Mouse (Mus musculus) neural tube, embryonic 11.5 days (tissue): Measurements from ENCODE around the gene Ano6. TPM values are rescaled to one million over a fixed set of nuclear protein-coding genes. Genes with fewer than 3 reads are reported as not detected.

Experiments used
- ATAC-seq: fragments of 200-750 bp; cut with Nextera tagmentation; 2 replicates; pipeline ENCODE4 v1.8.0; 2017; ENCODE audit warnings: moderate number of reproducible peaks, mild to moderate bottlenecking, moderate TSS enrichment, moderate library complexity; ENCODE audit not compliant: insufficient read depth, low FRiP score, low TSS enrichment
- DNase-seq: peaks from one replicate; pipeline ENCODE4 v3.0.0-alpha.2; 2015; ENCODE audit warnings: low spot score
- H3K27ac ChIP-seq: fragments of 300-500 bp; sonication (generic); 2 replicates; pipeline ENCODE4 v1.5.1; 2014; ENCODE audit warnings: low read depth, mild to moderate bottlenecking, low read length
- H3K27me3 ChIP-seq: fragments of 300-500 bp; sonication (generic); 2 replicates; pipeline ENCODE4 v1.6.1; 2014; ENCODE audit warnings: mild to moderate bottlenecking, low read length, mixed read lengths; ENCODE audit not compliant: control insufficient read depth, insufficient read depth
- H3K36me3 ChIP-seq: fragments of 300-500 bp; sonication (generic); 2 replicates; pipeline ENCODE4 v1.6.1; 2014; ENCODE audit warnings: mild to moderate bottlenecking, low read length, moderate library complexity, mixed read lengths; ENCODE audit not compliant: control insufficient read depth, insufficient read depth
- H3K4me1 ChIP-seq: fragments of 300-500 bp; sonication (generic); 2 replicates; pipeline ENCODE4 v1.6.1; 2014; ENCODE audit warnings: low read length, mixed read lengths; ENCODE audit not compliant: control insufficient read depth, insufficient read depth
- H3K4me2 ChIP-seq: fragments of 300-500 bp; sonication (generic); 2 replicates; pipeline ENCODE4 v1.6.1; 2014; ENCODE audit warnings: low read depth, mild to moderate bottlenecking, moderate library complexity
- H3K4me3 ChIP-seq: fragments of 300-500 bp; sonication (generic); 2 replicates; pipeline ENCODE4 v1.5.1; 2014; ENCODE audit warnings: low read depth, low read length
- H3K9ac ChIP-seq: fragments of 300-500 bp; sonication (generic); 2 replicates; pipeline ENCODE4 v1.6.1; 2014; ENCODE audit warnings: mild to moderate bottlenecking, low read length
- H3K9me3 ChIP-seq: fragments of 300-500 bp; sonication (generic); 2 replicates; pipeline ENCODE4 v1.6.1; 2016; ENCODE audit warnings: low read length; ENCODE audit not compliant: control insufficient read depth
- WGBS: fragments of 180-500 bp; shearing (Covaris S2); extraction: QIAGEN DNeasy Blood & Tissue Kit; methylation state at CpG from one replicate; pipeline ENCODE4 v1.1.7; 2014; 5-methylcytosine and 5-hydroxymethylcytosine counted together
- polyA plus RNA-seq: library from polyadenylated mRNA; unstranded; fragments of >200 nt; fragmentation: Nextera tagmentation; extraction: Ambion mirVana; gene quantifications from 2 replicates; pipeline ENCODE4 v1.2.1, GENCODE M21; 2014

Gene Ano6
- polyA plus RNA-seq, 1 experiment from 2014 or later: 40.1 TPM

- WGBS: 81% methylated on average over 3 of the region's 3 CpGs
Observed at GRCm38 (mm10) chr15:95807908-95808307, 17.3 kb downstream of the Ano6 start.

DNA sequence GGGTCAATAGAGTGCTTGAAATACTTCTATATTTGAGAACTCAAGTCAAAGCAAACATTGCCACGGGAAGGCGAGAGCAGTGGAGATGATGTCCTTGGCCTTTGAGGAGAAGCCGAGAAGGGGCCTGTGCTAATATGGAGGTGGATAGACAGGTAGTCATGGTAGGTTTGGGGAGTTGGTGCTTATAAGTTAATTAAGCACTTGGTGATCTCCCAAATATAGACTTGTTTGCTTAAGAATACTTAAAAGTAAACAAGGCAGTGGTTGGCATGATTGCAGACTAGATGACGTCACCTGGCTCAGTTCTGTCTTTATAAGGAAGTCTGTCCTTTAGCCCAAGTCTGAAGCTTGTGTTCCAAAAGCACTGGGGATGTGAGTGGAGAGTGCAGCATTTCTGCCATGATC, 19.7 kb downstream of the Ano6 start:
- Histone ChIP-seq H3K27ac (no peak overlapping the region), H3K4me2 (no peak overlapping the region), H3K4me3 (no peak overlapping the region), H3K36me3 (peaks cover 2% of the 10 kb centered on the region), H3K4me1 (0 out of 2 replicates have a peak, but pooled peaks cover under 1% of the 10 kb centered on the region), H3K9ac (no peak overlapping the region), H3K27me3 (no peaks in the 10 kb centered on the region), H3K9me3 (no peaks in the 10 kb centered on the region)
- DNase-seq (no peak), ATAC-seq (no peak)
- WGBS: 92% methylated on average over 4 of the region's 4 CpGs

More at GRCm38 (mm10) chr15:95807908-95808307, 17.3 kb downstream of the Ano6 start:
- no peaks in the 10 kb centered on the region for H3K9me3 ChIP-seq
- no peak overlapping the region for H3K9ac ChIP-seq
- H3K27me3 ChIP-seq: no peaks in the 10 kb centered on the region
- no peak for DNase-seq
- no peak overlapping the region for H3K4me3 ChIP-seq
- no peak overlapping the region for H3K27ac ChIP-seq
- H3K4me1 ChIP-seq: peaks cover 16% of the 10 kb centered on the region
- no peak overlapping the region for H3K4me2 ChIP-seq
- H3K36me3 ChIP-seq: peaks cover 2% of the 10 kb centered on the region
- no peak for ATAC-seq

- WGBS: 89% methylated on average over 8 of the region's 8 CpGs
- no peak for DNase-seq
- H3K4me3 ChIP-seq: no peak overlapping the region
- ATAC-seq: no peak
- H3K27ac ChIP-seq: no peak overlapping the region
- no peak overlapping the region for H3K9ac ChIP-seq
- H3K4me1 ChIP-seq: no peaks in the 10 kb centered on the region
- H3K4me2 ChIP-seq: no peak overlapping the region
- H3K36me3 ChIP-seq: peaks cover 2% of the 10 kb centered on the region
- no peaks in the 10 kb centered on the region for H3K27me3 ChIP-seq
- no peaks in the 10 kb centered on the region for H3K9me3 ChIP-seq
Observed at GRCm38 (mm10) chr15:95812821-95813571, 22.4 kb downstream of the Ano6 start.

GRCm38 (mm10) chr15:95817501-95817900, 26.9 kb downstream of the Ano6 start:
- DNase-seq (no peak), ATAC-seq (no peak)
- H3K36me3 ChIP-seq: peaks cover 2% of the 10 kb centered on the region; the same call in 1 of the 2 replicates
- no peaks in the 10 kb centered on the region for H3K27me3 ChIP-seq
- no peak overlapping the region for H3K27ac ChIP-seq
- WGBS: 91% methylated on average over 3 of the region's 3 CpGs
- no peak overlapping the region for H3K9ac ChIP-seq
- H3K4me2 ChIP-seq: no peak overlapping the region
- H3K4me3 ChIP-seq: no peak overlapping the region
- H3K9me3 ChIP-seq: no peaks in the 10 kb centered on the region
- no peaks in the 10 kb centered on the region for H3K4me1 ChIP-seq

DNA sequence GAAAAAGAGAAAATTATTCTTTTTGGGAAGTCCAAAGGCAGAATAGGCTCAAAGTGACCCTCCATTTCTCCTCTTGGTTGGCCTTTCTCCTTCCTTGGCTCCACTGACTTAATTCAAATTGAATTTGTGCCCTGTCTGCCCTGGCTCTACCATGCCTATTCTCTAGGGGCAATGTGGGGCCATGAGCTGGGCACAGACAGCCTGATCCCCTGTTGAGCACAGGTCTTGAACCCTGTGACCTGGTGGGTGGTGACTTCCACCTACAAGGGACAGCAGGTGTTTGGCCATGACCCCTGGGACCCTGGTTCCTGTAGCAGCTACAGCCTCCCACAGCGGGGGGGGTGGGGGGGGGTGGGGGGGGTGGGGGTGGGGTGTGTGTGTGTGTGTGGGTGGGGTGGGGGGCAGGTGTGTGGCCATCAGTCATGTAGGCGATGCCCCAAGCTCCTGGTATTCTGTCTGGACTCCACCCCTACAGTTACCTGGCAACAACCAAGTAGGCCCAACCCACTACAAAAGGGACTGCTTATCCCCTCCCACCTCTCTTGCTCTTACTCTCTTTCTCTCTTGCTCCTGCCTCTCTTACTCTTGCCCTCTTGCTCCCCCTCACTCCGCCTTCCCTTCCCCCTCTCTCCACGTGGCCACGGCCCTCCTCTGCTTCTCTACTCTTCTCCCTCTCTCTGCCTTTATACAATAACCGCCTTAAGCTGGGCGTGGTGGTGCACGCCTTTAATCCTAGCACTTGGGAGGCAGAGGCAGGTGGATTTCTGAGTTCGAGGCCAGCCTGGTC, 28.8 kb downstream of the Ano6 start:
- Histone ChIP-seq H3K36me3 (no peaks in the 10 kb centered on the region), H3K27ac (no peak overlapping the region), H3K9me3 (no peaks in the 10 kb centered on the region), H3K4me2 (no peak overlapping the region), H3K27me3 (no peaks in the 10 kb centered on the region), H3K4me3 (no peak overlapping the region), H3K9ac (no peak overlapping the region), H3K4me1 (no peaks in the 10 kb centered on the region)
- ATAC-seq (no peak), DNase-seq (no peak)
- WGBS: 85% methylated on average over 8 of the region's 9 CpGs

GRCm38 (mm10) chr15:95820142-95820541, 29.5 kb downstream of the Ano6 start:
- no peak overlapping the region for H3K4me2 ChIP-seq
- H3K4me1 ChIP-seq: no peaks in the 10 kb centered on the region
- 91% methylated on average over 12 of the region's 12 CpGs for WGBS
- H3K4me3 ChIP-seq: no peak overlapping the region
- no peaks in the 10 kb centered on the region for H3K36me3 ChIP-seq
- DNase-seq (no peak), ATAC-seq (no peak)
- H3K9me3 ChIP-seq: no peaks in the 10 kb centered on the region
- no peak overlapping the region for H3K27ac ChIP-seq
- H3K9ac ChIP-seq: no peak overlapping the region
- H3K27me3 ChIP-seq: no peaks in the 10 kb centered on the region

- no peak for ATAC-seq
- no peak for DNase-seq
- Histone ChIP-seq H3K4me3 (no peak overlapping the region), H3K27ac (no peak overlapping the region), H3K9ac (no peak overlapping the region), H3K4me1 (no peaks in the 10 kb centered on the region), H3K9me3 (no peaks in the 10 kb centered on the region), H3K27me3 (no peaks in the 10 kb centered on the region), H3K36me3 (no peaks in the 10 kb centered on the region), H3K4me2 (no peak overlapping the region)
- WGBS: 92% methylated on average over 9 of the region's 9 CpGs
Observed at GRCm38 (mm10) chr15:95820678-95821077, 30.0 kb downstream of the Ano6 start.

GRCm38 (mm10) chr15:95822099-95822498, 31.5 kb downstream of the Ano6 start:
- DNase-seq: no peak
- WGBS: 92% methylated on average over 9 of the region's 9 CpGs

More at GRCm38 (mm10) chr15:95822099-95822498, 31.5 kb downstream of the Ano6 start:
- peaks cover under 1% of the 10 kb centered on the region for H3K4me1 ChIP-seq
- H3K36me3 ChIP-seq: no peaks in the 10 kb centered on the region
- H3K27me3 ChIP-seq: no peaks in the 10 kb centered on the region
- no peak overlapping the region for H3K4me3 ChIP-seq
- no peak for ATAC-seq
- no peak overlapping the region for H3K4me2 ChIP-seq
- no peak overlapping the region for H3K27ac ChIP-seq
- no peaks in the 10 kb centered on the region for H3K9me3 ChIP-seq
- no peak overlapping the region for H3K9ac ChIP-seq
